Mouse (Mus musculus) embryo, embryonic 11.5 days (tissue): ENCODE measurements around the gene Dus1l.
"Not testable (repeated sequence)": the region's sequence is repeated elsewhere in the genome, so short reads cannot be mapped to it uniquely, and the experiment has no call there.

Source experiments
- DNase-seq: peaks from one replicate; pipeline ENCODE4 v3.0.0-alpha.2; 2012; ENCODE audit warnings: low read depth, low spot score

Gene Dus1l

GRCm38 (mm10) chr11:120819556-120819955 lies 23.4 kb upstream of the Dus1l start:
- no peak for DNase-seq

GRCm38 (mm10) chr11:120818251-120818650 lies 22.0 kb upstream of the Dus1l start:
- DNase-seq = no peak

- DNase-seq = no peak
Measured at GRCm38 (mm10) chr11:120817358-120817757, 21.2 kb upstream of the Dus1l start.

- DNase-seq = no peak
Measured at GRCm38 (mm10) chr11:120812068-120812467, 15.9 kb upstream of the Dus1l start.

- no peak for DNase-seq
Measured at GRCm38 (mm10) chr11:120808010-120808409, 11.8 kb upstream of the Dus1l start.

GRCm38 (mm10) chr11:120805375-120806298 lies 9.4 kb upstream of the Dus1l start:
- no peak for DNase-seq

GRCm38 (mm10) chr11:120804769-120805168 lies 8.6 kb upstream of the Dus1l start:
- no peak for DNase-seq

GRCm38 (mm10) chr11:120804274-120804673 lies 8.1 kb upstream of the Dus1l start:
- DNase-seq = no peak

- peak; percentile 81 for DNase-seq
Measured at GRCm38 (mm10) chr11:120800061-120800904, 4.1 kb upstream of the Dus1l start.

GRCm38 (mm10) chr11:120799316-120799890 lies 3.2 kb upstream of the Dus1l start:
- no peak for DNase-seq

- DNase-seq = no peak
Measured at GRCm38 (mm10) chr11:120798244-120798643, 2.0 kb upstream of the Dus1l start.

- DNase-seq = no peak
Measured at GRCm38 (mm10) chr11:120796614-120796946, 377 bp upstream of the Dus1l start.

- no peak for DNase-seq
Measured at GRCm38 (mm10) chr11:120792652-120793051, 3.6 kb downstream of the Dus1l start.

- no peak for DNase-seq
Measured at GRCm38 (mm10) chr11:120789810-120790209, 6.4 kb downstream of the Dus1l start.

GRCm38 (mm10) chr11:120789355-120789754 lies 6.8 kb downstream of the Dus1l start:
- no peak for DNase-seq

- DNase-seq = not testable (repeated sequence)
Measured at GRCm38 (mm10) chr11:120788460-120788859, 7.7 kb downstream of the Dus1l start.

GRCm38 (mm10) chr11:120785145-120785544 lies 11.1 kb downstream of the Dus1l start:
- no peak for DNase-seq

GRCm38 (mm10) chr11:120784064-120784791 lies 12.0 kb downstream of the Dus1l start, which contains the start of the genes Rfng and Gps1:
Rfng (minus strand) TSS chr11:120784207.
Gps1 (plus strand) TSS chr11:120784272.
- DNase-seq = peak; percentile 64

- no peak for DNase-seq
Measured at GRCm38 (mm10) chr11:120783426-120784063, 12.7 kb downstream of the Dus1l start.

- DNase-seq = not testable (repeated sequence)
Measured at GRCm38 (mm10) chr11:120781361-120781760, 14.8 kb downstream of the Dus1l start.

- no peak for DNase-seq
Measured at GRCm38 (mm10) chr11:120779876-120780275, 16.3 kb downstream of the Dus1l start.
